Mouse (Mus musculus) monocyte, adult 2 months (primary cell): ENCODE measurements around the gene Copa.

Source experiments
- DNase-seq, 2 experiments: peaks; one replicate each; pipeline ENCODE4 v3.0.0; 2022; ENCODE audit warnings: low spot score in 2 of 2, low read depth in 1 of 2

The Copa gene

GRCm38 (mm10) chr1:172082101-172082898, at the start of gene Copa, which contains the start of gene Ncstn:
Gene Copa (plus strand): TSS chr1:172082529.
Gene Ncstn (minus strand): TSS chr1:172082795.
- peak; percentile 88 to 90 for DNase-seq

DNA sequence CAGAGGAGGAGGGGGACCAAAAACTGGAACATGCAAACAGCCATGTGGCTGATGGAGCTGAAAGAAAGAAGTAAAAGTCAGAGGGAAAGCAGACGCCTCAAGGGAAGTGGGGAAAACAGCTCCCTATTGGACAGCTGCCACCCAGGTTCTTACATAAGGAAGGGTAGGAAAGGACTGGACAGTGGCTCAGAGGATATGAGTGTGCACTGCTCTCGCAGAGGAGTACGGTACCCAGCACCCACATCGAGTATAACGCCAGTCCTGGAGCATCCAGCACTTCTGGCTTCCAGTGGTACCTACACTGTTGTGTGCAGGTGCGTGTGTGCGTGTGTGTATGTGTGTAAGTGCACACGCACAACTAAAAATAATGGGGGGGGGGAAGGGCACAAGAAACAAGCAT, 35.9 kb upstream of the Copa start:
- DNase-seq = no peak

GRCm38 (mm10) chr1:172046938-172047337, 35.4 kb upstream of the Copa start:
- DNase-seq = peak in 1 of 2 experiments; percentile 34

- no peak for DNase-seq
These were observed 34.0 kb upstream of the Copa start for GRCm38 (mm10) chr1:172048241-172048734.

DNA sequence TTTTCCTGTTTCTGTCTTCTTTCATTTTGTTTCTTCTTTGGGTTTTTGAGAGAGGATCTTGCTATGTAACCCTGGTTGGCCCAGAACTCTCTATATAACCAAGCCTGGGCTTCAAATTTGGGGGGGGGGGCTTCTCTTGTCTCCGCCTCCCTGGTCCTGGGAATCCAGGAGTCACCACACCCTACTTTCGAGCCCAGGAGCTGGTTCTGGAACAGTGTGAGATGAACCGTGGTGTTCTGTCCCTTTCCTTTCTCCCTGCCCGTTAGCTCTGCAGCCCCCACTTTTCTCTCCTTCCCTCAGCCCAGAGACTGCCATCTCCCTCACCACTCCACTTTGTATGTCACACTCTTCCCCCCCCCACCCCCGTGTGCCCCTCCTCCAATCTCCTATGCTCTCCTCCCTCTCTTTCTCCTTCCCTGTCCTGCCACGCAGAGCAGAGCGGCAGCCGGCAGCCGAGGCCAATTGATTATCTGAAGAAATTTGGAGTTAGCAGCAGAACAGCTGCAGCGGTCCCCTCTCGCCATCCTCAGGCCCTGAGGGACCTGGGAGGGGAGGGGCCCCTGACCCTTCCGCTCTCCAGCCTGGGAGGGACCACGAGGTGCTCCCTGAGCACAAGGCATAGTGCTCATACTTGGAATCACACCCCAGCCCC, 33.1 kb upstream of the Copa start:
- DNase-seq = no peak

DNA sequence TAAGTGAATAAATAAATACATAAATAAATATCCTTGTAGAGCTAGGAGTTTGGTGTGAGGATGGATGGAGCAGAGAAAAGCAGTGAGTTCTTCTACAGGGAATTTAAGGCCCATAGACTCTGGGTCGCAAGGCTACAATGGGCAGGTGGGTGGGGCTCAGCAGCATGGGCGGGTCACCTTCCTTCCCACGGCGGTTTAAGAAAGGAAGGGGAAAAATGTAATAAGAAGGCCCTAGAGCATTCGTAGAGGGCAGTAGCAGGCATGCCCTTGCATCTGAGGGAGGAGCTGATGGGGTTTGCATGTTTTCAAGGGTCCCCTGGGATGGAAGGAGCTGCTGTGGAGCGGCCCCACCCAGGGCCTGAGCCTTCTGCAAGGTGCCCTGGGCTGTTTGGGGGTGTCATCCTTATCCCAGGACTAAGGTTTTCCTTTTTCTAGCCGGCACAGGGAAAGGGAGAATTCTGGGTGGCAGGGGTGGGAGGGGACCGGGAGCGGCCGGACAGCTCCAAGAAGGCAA, 29.5 kb upstream of the Copa start:
- DNase-seq = no peak

GRCm38 (mm10) chr1:172053541-172054440, 28.5 kb upstream of the Copa start:
- DNase-seq = no peak

DNA sequence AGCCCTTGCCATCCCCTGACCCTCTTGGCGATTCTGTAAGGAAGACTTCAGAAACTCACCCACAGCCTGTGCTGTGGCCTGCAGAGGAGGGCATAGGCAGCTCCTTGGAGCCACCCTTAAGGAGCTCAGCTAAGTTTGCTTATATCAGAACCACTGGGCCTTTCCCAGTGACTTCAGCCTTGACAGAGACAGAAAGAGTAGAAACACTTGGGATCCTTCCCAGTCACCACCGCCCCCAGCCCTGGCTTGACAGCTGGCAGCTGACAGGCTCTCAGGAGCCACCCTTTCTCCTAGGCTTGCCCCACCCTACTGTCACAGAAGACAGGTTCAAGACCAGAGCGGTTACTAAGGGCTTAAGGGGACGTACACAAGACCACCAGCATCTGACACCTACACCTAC, 26.1 kb upstream of the Copa start:
- no peak for DNase-seq

DNA sequence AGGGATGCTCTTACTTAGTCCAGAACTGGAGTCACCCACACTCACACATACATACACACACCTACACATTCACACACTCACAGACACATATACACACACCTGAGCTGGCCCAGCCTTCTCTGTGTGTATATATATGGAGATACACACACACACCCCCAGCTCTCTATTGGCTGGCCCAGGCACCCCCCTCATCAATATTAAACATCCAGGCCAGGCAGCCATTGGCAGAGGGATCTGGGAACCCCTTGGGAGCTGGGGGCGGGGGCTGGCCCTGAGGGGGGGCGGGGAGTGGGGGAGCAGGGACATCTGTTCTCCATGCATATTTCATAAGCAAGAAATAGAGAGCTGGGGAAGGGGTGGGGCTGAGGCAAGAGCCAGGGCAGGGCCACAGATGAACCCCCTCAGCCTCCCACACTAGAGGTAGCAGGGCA, 24.8 kb upstream of the Copa start, which contains the start of gene Nhlh1:
Nhlh1 (minus strand) TSS at position 83 of the 431 bp plus-strand sequence.
- no peak for DNase-seq

GRCm38 (mm10) chr1:172058321-172058720, 24.0 kb upstream of the Copa start:
- no peak for DNase-seq

DNA sequence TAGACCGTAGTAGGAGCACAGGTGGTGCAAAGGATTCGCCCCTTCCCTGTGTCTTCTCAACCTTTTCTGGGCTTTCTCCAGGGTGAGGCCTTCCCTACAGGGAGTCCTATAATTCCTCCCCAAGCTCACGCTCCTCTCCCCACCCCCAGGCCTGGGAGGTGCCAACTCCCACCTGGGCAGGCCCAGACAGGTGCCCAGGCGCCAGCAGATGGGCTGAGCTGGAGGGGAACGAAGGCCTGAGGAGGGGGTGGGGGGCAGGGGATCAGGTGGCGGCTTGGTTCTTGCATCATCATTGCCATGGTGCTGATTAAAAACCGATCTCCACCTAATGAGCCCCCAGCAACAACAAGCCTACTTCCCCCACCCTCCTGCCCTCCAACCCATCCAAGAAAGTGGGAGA, 23.5 kb upstream of the Copa start:
- DNase-seq = no peak

- no peak for DNase-seq
These were observed 21.7 kb upstream of the Copa start for GRCm38 (mm10) chr1:172060659-172061058.

DNA sequence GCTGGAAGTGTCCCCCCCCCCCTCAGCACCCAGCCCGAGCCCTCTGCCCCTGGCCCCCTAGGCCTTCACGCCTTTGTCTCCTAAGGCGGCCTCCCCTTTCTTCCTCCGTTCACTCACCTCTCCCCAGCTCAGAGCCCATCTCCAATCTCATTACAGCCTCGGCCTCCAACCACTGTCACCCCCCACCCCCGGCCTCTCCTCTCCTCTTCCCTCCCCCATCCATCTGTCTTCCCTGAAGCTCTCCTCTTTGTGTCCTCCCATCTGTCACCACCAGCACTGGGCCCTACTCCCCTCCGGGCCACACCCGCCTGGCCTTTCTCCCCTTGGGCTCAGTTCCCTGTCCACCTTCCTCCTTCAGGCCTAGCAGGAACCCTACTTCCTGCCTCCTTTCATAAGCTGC, 21.1 kb upstream of the Copa start:
- DNase-seq = no peak

DNA sequence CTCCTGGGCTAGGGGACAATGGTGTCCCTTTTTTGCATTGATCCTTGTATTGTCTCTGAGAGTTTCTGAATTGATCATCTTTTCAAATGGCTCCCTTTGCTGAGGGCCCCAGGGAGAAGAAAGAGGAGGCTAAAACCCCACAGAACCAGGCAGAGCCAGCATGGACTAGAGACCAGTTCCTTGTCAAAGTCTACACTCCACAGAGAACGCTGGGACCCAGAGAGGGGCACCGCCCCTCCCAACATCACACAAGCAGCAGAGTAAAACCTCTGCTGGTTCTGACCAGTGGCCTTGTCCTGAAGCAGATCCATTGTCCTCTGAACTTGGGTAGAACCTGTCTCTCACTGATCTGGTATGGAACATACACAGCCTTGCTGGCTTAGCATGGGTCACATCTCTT, 20.2 kb upstream of the Copa start:
- no peak for DNase-seq

- no peak for DNase-seq
These were observed 18.9 kb upstream of the Copa start for GRCm38 (mm10) chr1:172063291-172064023.

DNA sequence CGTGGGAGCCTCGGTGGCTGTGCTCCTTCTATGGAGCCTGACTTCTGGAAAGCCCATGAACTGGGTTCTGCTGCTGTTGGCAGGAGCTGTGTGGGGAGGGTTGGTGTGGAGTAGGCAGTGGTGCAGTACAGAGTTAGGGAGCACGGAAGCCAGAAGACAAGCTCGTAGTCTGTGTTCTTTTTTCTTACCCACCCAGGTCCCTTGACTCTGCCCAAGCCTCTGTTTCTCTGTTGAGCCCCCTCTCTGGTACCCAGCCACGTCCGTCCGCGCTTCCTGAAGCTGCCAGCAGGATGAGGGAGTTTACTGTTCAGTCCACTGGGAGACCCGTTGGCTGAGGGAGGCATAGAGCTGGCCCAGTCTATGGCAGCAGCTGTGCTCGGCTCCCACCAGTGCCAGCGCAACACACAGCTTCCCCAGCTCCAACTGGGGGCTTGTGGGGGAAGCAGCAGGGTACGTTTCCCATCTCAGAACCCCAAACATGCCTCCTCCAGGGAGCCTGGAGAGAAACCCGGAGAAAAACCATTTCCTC, 17.7 kb upstream of the Copa start:
- no peak for DNase-seq

- DNase-seq = no peak
These were observed 12.1 kb upstream of the Copa start for GRCm38 (mm10) chr1:172070227-172070626.

- no peak for DNase-seq
These were observed 10.8 kb upstream of the Copa start for GRCm38 (mm10) chr1:172071556-172071955.

GRCm38 (mm10) chr1:172072604-172073003, 9.7 kb upstream of the Copa start:
- no peak for DNase-seq

GRCm38 (mm10) chr1:172077981-172078380, 4.3 kb upstream of the Copa start:
- DNase-seq = no peak
